Mouse (Mus musculus): ENCODE measurements around the gene Gm21983.

- peak; percentile 94 for TF ChIP-seq CTCF (IDR thresholded peaks at IDR 0.05; ENCODE audit: low read depth, low read length)
- TF ChIP-seq GATA1 (IDR thresholded peaks at IDR 0.05; ENCODE audit: borderline replicate concordance, low read length), result no peak
These were observed 21.0 kb downstream of the Gm21983 start for GRCm38 (mm10) chr7:27159882-27160281.
